Mouse (Mus musculus): ENCODE measurements around the gene Ulk3. TPM values are rescaled to one million over a fixed set of nuclear protein-coding genes. Genes with fewer than 3 reads are reported as not detected.
A peak's percentile ranks its signal among the peaks of the same experiment; 100 is the strongest.

Ulk3 gene
- polyA plus RNA-seq, 1 experiment from 2014 or later: 26.5 TPM

DNA sequence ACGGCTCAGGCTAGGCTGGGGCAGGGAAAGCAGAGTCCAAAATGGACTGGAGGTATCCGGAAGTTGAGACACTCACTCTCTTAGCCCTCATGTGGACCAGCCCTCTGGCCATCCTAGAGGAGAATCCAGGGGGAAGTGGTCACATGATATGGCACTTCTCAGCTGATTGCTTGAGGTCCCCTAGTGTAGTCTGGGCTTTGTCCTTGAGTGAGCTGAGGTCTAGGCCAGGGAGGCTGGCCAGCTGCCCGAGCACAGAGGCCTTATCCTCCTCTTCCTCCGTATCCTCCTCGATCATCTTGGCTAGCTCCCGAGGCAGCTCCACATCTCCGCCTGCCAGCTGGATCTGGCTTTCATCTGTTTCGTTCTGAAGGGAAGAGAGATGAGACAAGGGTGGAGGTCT, 12.8 kb downstream of the Ulk3 start:
- no peak for ATAC-seq (ENCODE audit: low read depth)

GRCm38 (mm10) chr9:57604875-57605274, 15.6 kb downstream of the Ulk3 start:
- H3K36me3 ChIP-seq: no peaks in the 10 kb centered on the region
- no peak overlapping the region for H3K4me3 ChIP-seq
- no peak overlapping the region for H3K4me2 ChIP-seq
- H3K4me1 ChIP-seq (replicated peaks): peaks cover 20% of the 10 kb centered on the region
- H3K27ac ChIP-seq (replicated peaks): no peak overlapping the region
- WGBS: 78% methylated on average over 4 of the region's 4 CpGs
- H3K27me3 ChIP-seq: peaks cover 43% of the 10 kb centered on the region
- no peaks in the 10 kb centered on the region for H3K9me3 ChIP-seq
- H3K9ac ChIP-seq: no peak overlapping the region
- ATAC-seq (ENCODE audit: low read depth): no peak

More for the DNA sequence above, 12.8 kb downstream of the Ulk3 start:
- H3K9ac ChIP-seq: no peak overlapping the region
- H3K9me3 ChIP-seq: no peaks in the 10 kb centered on the region
- H3K36me3 ChIP-seq: no peaks in the 10 kb centered on the region
- H3K27me3 ChIP-seq: peaks cover 32% of the 10 kb centered on the region
- peaks cover 45% of the 10 kb centered on the region for H3K4me1 ChIP-seq (replicated peaks)
- 73% methylated on average over 8 of the region's 8 CpGs for WGBS
- H3K4me2 ChIP-seq: no peak overlapping the region
- H3K4me3 ChIP-seq: no peak overlapping the region
- H3K27ac ChIP-seq (replicated peaks): no peak overlapping the region

- no peak for ATAC-seq (ENCODE audit: low read depth)
- no peak overlapping the region for H3K27ac ChIP-seq (replicated peaks)
- H3K9me3 ChIP-seq: no peaks in the 10 kb centered on the region
- no peak overlapping the region for H3K4me2 ChIP-seq
- peaks cover 43% of the 10 kb centered on the region for H3K27me3 ChIP-seq
- no peak overlapping the region for H3K9ac ChIP-seq
- H3K4me1 ChIP-seq (replicated peaks): peaks cover 19% of the 10 kb centered on the region
- WGBS: 28% methylated on average over 9 of the region's 9 CpGs
- no peak overlapping the region for H3K4me3 ChIP-seq
- H3K36me3 ChIP-seq: no peaks in the 10 kb centered on the region
Observed at GRCm38 (mm10) chr9:57605503-57605902, 16.3 kb downstream of the Ulk3 start.

GRCm38 (mm10) chr9:57606139-57606851, 17.0 kb downstream of the Ulk3 start, which contains the start of gene Cplx3:
Gene Cplx3 (minus strand): TSS chr9:57606281.
- Histone ChIP-seq H3K9ac (no peak within 1 kb of the TSS), H3K4me1 (replicated peaks) (peaks cover 12% of the 10 kb centered on the region), H3K27ac (replicated peaks) (no peak within 1 kb of the TSS), H3K4me2 (peak within 1 kb of the TSS; percentile 37), H3K9me3 (no peaks in the 10 kb centered on the region), H3K36me3 (no peaks in the 10 kb centered on the region), H3K4me3 (no peak within 1 kb of the TSS), H3K27me3 (peaks cover 43% of the 10 kb centered on the region)
- WGBS: 5% methylated on average over 24 of the region's 24 CpGs
- peak; percentile 44 for ATAC-seq (ENCODE audit: low read depth)

GRCm38 (mm10) chr9:57609803-57610202, 20.6 kb downstream of the Ulk3 start:
- Histone ChIP-seq H3K4me1 (replicated peaks) (peaks cover 12% of the 10 kb centered on the region), H3K27ac (replicated peaks) (no peak overlapping the region), H3K9ac (no peak overlapping the region), H3K4me2 (no peak overlapping the region), H3K27me3 (peaks cover 33% of the 10 kb centered on the region), H3K4me3 (no peak overlapping the region), H3K36me3 (no peaks in the 10 kb centered on the region), H3K9me3 (no peaks in the 10 kb centered on the region)
- WGBS: 66% methylated on average over 3 of the region's 3 CpGs
- ATAC-seq (ENCODE audit: low read depth): no peak

GRCm38 (mm10) chr9:57610359-57610826, 21.1 kb downstream of the Ulk3 start:
- Histone ChIP-seq H3K9me3 (no peaks in the 10 kb centered on the region), H3K27me3 (peaks cover 28% of the 10 kb centered on the region), H3K36me3 (no peaks in the 10 kb centered on the region), H3K27ac (replicated peaks) (no peak overlapping the region), H3K9ac (no peak overlapping the region), H3K4me1 (replicated peaks) (peaks cover 12% of the 10 kb centered on the region), H3K4me2 (no peak overlapping the region), H3K4me3 (no peak overlapping the region)
- 49% methylated on average over 3 of the region's 3 CpGs for WGBS
- no peak for ATAC-seq (ENCODE audit: low read depth)

DNA sequence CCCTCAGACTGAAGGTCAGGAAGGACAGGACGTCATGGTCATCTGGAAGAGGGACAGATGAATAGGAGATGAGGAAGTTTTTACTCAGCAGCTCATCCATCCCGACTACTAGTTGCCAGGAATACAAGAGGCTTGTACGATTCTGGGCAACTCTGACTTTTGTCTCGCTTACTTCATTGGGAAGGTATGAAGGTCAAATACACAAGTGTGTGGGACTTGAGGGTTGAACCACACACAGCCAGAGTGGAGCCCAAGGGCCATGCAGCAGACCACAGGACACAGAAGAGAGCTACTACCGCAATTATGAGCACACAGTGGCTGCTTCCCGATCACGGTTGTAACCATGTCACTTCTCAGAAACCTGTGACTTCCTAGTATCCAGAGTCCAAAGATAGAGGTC, 23.3 kb downstream of the Ulk3 start:
- H3K4me1 ChIP-seq (replicated peaks): no peaks in the 10 kb centered on the region
- H3K36me3 ChIP-seq: no peaks in the 10 kb centered on the region
- 82% methylated on average over 7 of the region's 7 CpGs for WGBS
- no peak overlapping the region for H3K4me3 ChIP-seq
- no peak overlapping the region for H3K27ac ChIP-seq (replicated peaks)
- ATAC-seq (ENCODE audit: low read depth): no peak
- H3K9ac ChIP-seq: no peak overlapping the region
- H3K4me2 ChIP-seq: no peak overlapping the region
- peaks cover 7% of the 10 kb centered on the region for H3K27me3 ChIP-seq
- no peaks in the 10 kb centered on the region for H3K9me3 ChIP-seq

DNA sequence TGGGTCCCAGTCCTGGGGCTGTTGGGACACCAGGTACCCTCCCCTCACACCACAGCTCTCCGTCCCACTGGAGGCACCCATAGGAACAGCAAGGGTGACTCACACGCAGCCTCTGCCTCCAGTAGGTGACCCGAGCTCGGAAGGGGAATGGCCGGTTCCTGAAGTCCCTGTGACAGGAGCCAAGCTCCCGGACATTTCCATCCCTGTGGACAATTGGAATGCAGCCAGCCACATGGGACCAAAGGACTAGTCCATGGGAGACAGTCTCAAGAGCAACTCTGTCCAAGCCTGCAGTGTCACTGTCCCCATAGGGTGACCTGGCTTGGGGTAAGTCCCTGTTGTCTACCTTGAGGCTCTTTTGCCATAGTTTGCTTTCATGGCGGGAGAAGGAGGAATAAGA, 24.7 kb downstream of the Ulk3 start:
- Histone ChIP-seq H3K27me3 (no peaks in the 10 kb centered on the region), H3K4me3 (no peak overlapping the region), H3K9ac (no peak overlapping the region), H3K36me3 (no peaks in the 10 kb centered on the region), H3K9me3 (no peaks in the 10 kb centered on the region), H3K27ac (replicated peaks) (no peak overlapping the region), H3K4me1 (replicated peaks) (no peaks in the 10 kb centered on the region), H3K4me2 (no peak overlapping the region)
- ATAC-seq (ENCODE audit: low read depth): no peak
- WGBS: 88% methylated on average over 7 of the region's 7 CpGs

- ATAC-seq (ENCODE audit: low read depth): no peak
- Histone ChIP-seq H3K9ac (no peak overlapping the region), H3K27ac (replicated peaks) (no peak overlapping the region), H3K9me3 (no peaks in the 10 kb centered on the region), H3K4me1 (replicated peaks) (no peaks in the 10 kb centered on the region), H3K36me3 (no peaks in the 10 kb centered on the region), H3K27me3 (no peaks in the 10 kb centered on the region), H3K4me3 (no peak overlapping the region), H3K4me2 (no peak overlapping the region)
- 85% methylated on average over 4 of the region's 4 CpGs for WGBS
Observed at GRCm38 (mm10) chr9:57614786-57615185, 25.5 kb downstream of the Ulk3 start.

- Histone ChIP-seq H3K4me3 (no peak overlapping the region), H3K27ac (replicated peaks) (no peak overlapping the region), H3K27me3 (no peaks in the 10 kb centered on the region), H3K9me3 (no peaks in the 10 kb centered on the region), H3K36me3 (no peaks in the 10 kb centered on the region), H3K9ac (no peak overlapping the region), H3K4me2 (no peak overlapping the region), H3K4me1 (replicated peaks) (no peaks in the 10 kb centered on the region)
- 84% methylated on average over 8 of the region's 8 CpGs for WGBS
- ATAC-seq (ENCODE audit: low read depth): no peak
Observed at GRCm38 (mm10) chr9:57617556-57618169, 28.4 kb downstream of the Ulk3 start.

GRCm38 (mm10) chr9:57618854-57619253, 29.6 kb downstream of the Ulk3 start:
- WGBS: 78% methylated on average over 8 of the region's 8 CpGs

GRCm38 (mm10) chr9:57620674-57621073, 31.4 kb downstream of the Ulk3 start, which contains the start of gene Lman1l:
Gene Lman1l (minus strand): TSS chr9:57620774.
- H3K4me3 ChIP-seq: no peak within 1 kb of the TSS
- no peak within 1 kb of the TSS for H3K4me2 ChIP-seq
- H3K36me3 ChIP-seq: peaks cover 21% of the 10 kb centered on the region
- no peak for ATAC-seq (ENCODE audit: low read depth)
- no peak within 1 kb of the TSS for H3K9ac ChIP-seq
- no peaks in the 10 kb centered on the region for H3K9me3 ChIP-seq
- H3K27ac ChIP-seq (replicated peaks): no peak within 1 kb of the TSS
- no peaks in the 10 kb centered on the region for H3K27me3 ChIP-seq
- H3K4me1 ChIP-seq (replicated peaks): no peaks in the 10 kb centered on the region
- WGBS: 91% methylated on average over 5 of the region's 5 CpGs

More at GRCm38 (mm10) chr9:57618854-57619253, 29.6 kb downstream of the Ulk3 start:
- no peak overlapping the region for H3K4me2 ChIP-seq
- H3K4me3 ChIP-seq: no peak overlapping the region
- no peak for ATAC-seq (ENCODE audit: low read depth)
- no peak overlapping the region for H3K9ac ChIP-seq
- H3K9me3 ChIP-seq: no peaks in the 10 kb centered on the region
- H3K27ac ChIP-seq (replicated peaks): no peak overlapping the region
- no peaks in the 10 kb centered on the region for H3K27me3 ChIP-seq
- 0 out of 2 replicates have a peak, but pooled peaks cover 3% of the 10 kb centered on the region for H3K36me3 ChIP-seq
- no peaks in the 10 kb centered on the region for H3K4me1 ChIP-seq (replicated peaks)
